Mouse (Mus musculus) midbrain, embryonic 12.5 days (tissue): ENCODE data around the gene Rbx1. TPM values are rescaled to one million over a fixed set of nuclear protein-coding genes. Genes with fewer than 3 reads are reported as not detected.

ENCODE experiments used
- ATAC-seq: fragments of 200-750 bp; cut with Nextera tagmentation; 2 replicates; pipeline ENCODE4 v1.8.0; 2017; ENCODE audit warnings: low read depth, moderate TSS enrichment, moderate library complexity; ENCODE audit not compliant: low FRiP score
- H3K27ac ChIP-seq: fragments of 300-500 bp; sonication (generic); replicated peaks from 2 replicates; pipeline ENCODE4 v1.5.1; 2016; ENCODE audit warnings: mild to moderate bottlenecking
- H3K27me3 ChIP-seq: fragments of 300-500 bp; sonication (generic); 2 replicates; pipeline ENCODE4 v1.6.1; 2016; ENCODE audit warnings: mild to moderate bottlenecking
- H3K36me3 ChIP-seq: fragments of 300-500 bp; sonication (generic); 2 replicates; pipeline ENCODE4 v1.6.1; 2016
- H3K4me1 ChIP-seq: fragments of 300-500 bp; sonication (generic); 2 replicates; pipeline ENCODE4 v1.6.1; 2016
- H3K4me2 ChIP-seq: fragments of 300-500 bp; sonication (generic); replicated peaks from 2 replicates; pipeline ENCODE4 v1.6.1; 2016; ENCODE audit warnings: mild to moderate bottlenecking, moderate library complexity
- H3K4me3 ChIP-seq: fragments of 300-500 bp; sonication (generic); 2 replicates; pipeline ENCODE4 v1.5.1; 2016; ENCODE audit warnings: mild to moderate bottlenecking
- H3K9ac ChIP-seq: fragments of 300-500 bp; sonication (generic); replicated peaks from 2 replicates; pipeline ENCODE4 v1.6.1; 2016; ENCODE audit warnings: mild to moderate bottlenecking, moderate library complexity
- H3K9me3 ChIP-seq: fragments of 300-500 bp; sonication (generic); 2 replicates; pipeline ENCODE4 v1.6.1; 2016; ENCODE audit warnings: mild to moderate bottlenecking
- WGBS: fragments of 180-500 bp; shearing (Covaris S2); methylation state at CpG from one replicate; pipeline ENCODE4 v1.1.7; 2016; 5-methylcytosine and 5-hydroxymethylcytosine counted together
- polyA plus RNA-seq: library from polyadenylated mRNA; unstranded; fragments of >200 nt; fragmentation: Nextera tagmentation; extraction: Ambion mirVana; gene quantifications from 2 replicates; pipeline ENCODE4 v1.2.1, GENCODE M21; 2016

The Rbx1 gene
- polyA plus RNA-seq, 1 experiment from 2014 or later: 493 TPM

- Histone ChIP-seq H3K27ac (peak overlapping the region; percentile 71), H3K9ac (peak overlapping the region; percentile 55), H3K9me3 (no peaks in the 10 kb centered on the region), H3K4me3 (peak overlapping the region; percentile 48), H3K36me3 (no peaks in the 10 kb centered on the region), H3K4me1 (peaks cover 16% of the 10 kb centered on the region), H3K4me2 (peak overlapping the region; percentile 74), H3K27me3 (peaks cover 39% of the 10 kb centered on the region)
- WGBS: under 1% methylated on average over 41 of the region's 41 CpGs
- ATAC-seq: peak; percentile 96
Measured at GRCm38 (mm10) chr15:81523169-81523871, 57.2 kb downstream of the Rbx1 start.

- H3K36me3 ChIP-seq: no peaks in the 10 kb centered on the region
- H3K9ac ChIP-seq: peak overlapping the region; percentile 55; the same call in 1 of the 2 replicates
- ATAC-seq: no peak
- WGBS: 1% methylated on average over 12 of the region's 12 CpGs
- peak overlapping the region; percentile 74 for H3K4me2 ChIP-seq
- H3K4me3 ChIP-seq: peak overlapping the region; percentile 48
- H3K27me3 ChIP-seq: peaks cover 39% of the 10 kb centered on the region
- peaks cover 16% of the 10 kb centered on the region for H3K4me1 ChIP-seq
- H3K27ac ChIP-seq: peak overlapping the region; percentile 71
- H3K9me3 ChIP-seq: no peaks in the 10 kb centered on the region
Measured at GRCm38 (mm10) chr15:81523901-81524300, 57.8 kb downstream of the Rbx1 start.

Other genes starting within 250 kb of the Rbx1 start
- 0.81 and 0.98 TPM in 2 replicates for gene Mchr1, start 230.8 kb upstream of the Rbx1 start, polyA plus RNA-seq
- gene Slc25a17, start 105.5 kb upstream of the Rbx1 start, polyA plus RNA-seq: 108 and 114 TPM in 2 replicates
- gene St13, start 66.2 kb upstream of the Rbx1 start, polyA plus RNA-seq: 202 and 203 TPM in 2 replicates
- 11.3 and 12.6 TPM in 2 replicates for gene Xpnpep3, start 66.2 kb upstream of the Rbx1 start, polyA plus RNA-seq
- gene Dnajb7, start 58.0 kb upstream of the Rbx1 start, polyA plus RNA-seq: 2.4 and 3.3 TPM in 2 replicates
- gene Ep300, start 119.1 kb downstream of the Rbx1 start, polyA plus RNA-seq: 27.2 and 30.9 TPM in 2 replicates
- gene L3mbtl2, start 197.6 kb downstream of the Rbx1 start, polyA plus RNA-seq: 34.5 and 36.8 TPM in 2 replicates
- gene Chadl, start 231.0 kb downstream of the Rbx1 start, polyA plus RNA-seq: 3.4 and 5.6 TPM in 2 replicates